Comparison of ENCODE assay signal across 39 mouse cellular contexts in the genomic region with DNA sequence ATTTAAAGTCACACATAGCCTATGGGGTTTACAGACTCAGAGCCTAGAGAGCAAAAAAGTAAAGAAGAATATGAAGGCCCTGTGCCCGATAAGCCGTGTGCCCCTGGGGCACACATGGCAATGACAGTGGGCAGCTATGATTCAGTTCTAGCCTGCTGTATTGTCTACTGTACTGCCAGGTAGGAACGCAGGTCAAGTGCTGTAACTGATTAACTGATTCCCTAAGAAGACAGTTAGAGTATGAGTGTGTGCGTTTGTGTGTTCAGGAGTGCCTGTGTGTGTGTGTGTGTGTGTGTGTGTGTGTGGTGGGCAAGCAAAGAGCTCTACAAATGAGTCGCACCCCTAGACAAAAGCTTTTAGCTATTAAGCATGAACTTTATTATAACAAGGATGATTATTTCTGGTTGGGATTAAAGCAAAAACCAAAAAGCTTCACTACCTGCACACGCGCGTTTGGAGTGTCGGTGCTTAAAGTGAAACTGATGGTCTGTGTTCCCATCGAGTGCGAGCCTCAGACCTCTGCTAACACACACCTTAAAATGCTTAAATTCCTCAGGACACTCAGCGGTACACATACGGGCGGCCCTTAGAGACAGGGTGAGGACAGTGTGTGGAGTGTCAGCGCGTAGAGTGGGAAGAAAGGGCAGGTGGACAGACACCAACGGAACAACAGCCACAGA. TPM values are rescaled to one million over a fixed set of nuclear protein-coding genes. Genes with fewer than 3 reads are reported as not detected.
DNase-seq lines count a peak whose midpoint lies in the region; ATAC-seq lines count a peak whose summit lies in the region.
"Had no signal": no experiment of that assay in that cellular context is flagged by ENCODE, and none has a peak within 500 bp of the region (broad histone marks: within the 10 kb centered on the region; RNA-seq: fewer than 3 reads in every experiment).

No protein-coding gene starts in this region.

- DNase-seq in liver, embryonic 11.5 days (ENCODE audit: low spot score): no peak
- DNase-seq in lung, postnatal 4 days: peak; percentile 8 to 49
- DNase-seq in cerebellum, adult 9-10 months: no peak
- DNase-seq in left cerebral cortex, postnatal 25 days (ENCODE audit: low spot score in 2 of 2): no peak
- DNase-seq: adrenal gland, adult 8-10 months; cerebellum, adult 11 months; cerebellum, adult 9-11 months; embryo, embryonic 11 days; gastrocnemius, adult 2 months; heart, adult 2 months; heart, postnatal 4 days; kidney, adult 11 months; layer of hippocampus, postnatal 36 days; retina, postnatal 1 day; right cerebral cortex, postnatal 14 days had no signal

- H3K27me3 ChIP-seq in liver, embryonic 12.5 days (replicated peaks): 0 out of 2 replicates have a peak, but pooled peaks cover 4% of the 10 kb centered on the region
- no peaks in the 10 kb centered on the region for H3K27me3 ChIP-seq in liver, embryonic 11.5 days (replicated peaks; ENCODE audit: control insufficient read depth, insufficient read depth, low read length)
- no peaks in the 10 kb centered on the region for H3K27me3 ChIP-seq in liver, embryonic 16.5 days (ENCODE audit: control insufficient read depth, insufficient read depth, low read depth, low read length)
- H3K27me3 ChIP-seq in lung, embryonic 15.5 days: no peaks in the 10 kb centered on the region
- H3K27me3 ChIP-seq: CH12.LX; embryonic facial prominence, embryonic 12.5 days; heart, embryonic 12.5 days; hindbrain, embryonic 13.5 days; kidney, embryonic 15.5 days; midbrain, embryonic 13.5 days; neural tube, embryonic 15.5 days; stomach, embryonic 15.5 days had no signal

- no peak overlapping the region for H3K9ac ChIP-seq in liver, embryonic 12.5 days
- H3K9ac ChIP-seq in liver, embryonic 11.5 days (ENCODE audit: low read depth, low read length): no peak overlapping the region
- no peak overlapping the region for H3K9ac ChIP-seq in liver, embryonic 16.5 days (ENCODE audit: low read depth, low read length)
- H3K9ac ChIP-seq in lung, embryonic 15.5 days: no peak overlapping the region
- H3K9ac ChIP-seq: embryonic facial prominence, embryonic 12.5 days; heart, embryonic 12.5 days; hindbrain, embryonic 13.5 days; kidney, embryonic 15.5 days; liver, embryonic 14.5 days; midbrain, embryonic 13.5 days; neural tube, embryonic 15.5 days; stomach, embryonic 15.5 days had no signal

- H3K4me2 ChIP-seq in liver, embryonic 12.5 days: no peak overlapping the region
- no peak overlapping the region for H3K4me2 ChIP-seq in liver, embryonic 11.5 days
- no peak overlapping the region for H3K4me2 ChIP-seq in liver, embryonic 16.5 days (ENCODE audit: low read depth, low read length)
- peak overlapping the region; percentile 42 for H3K4me2 ChIP-seq in lung, embryonic 15.5 days
- H3K4me2 ChIP-seq: embryonic facial prominence, embryonic 12.5 days; heart, embryonic 12.5 days; hindbrain, embryonic 13.5 days; kidney, embryonic 15.5 days; midbrain, embryonic 13.5 days; neural tube, embryonic 15.5 days; stomach, embryonic 15.5 days had no signal

- no peak for ATAC-seq in liver, embryonic 12.5 days
- no peak for ATAC-seq in liver, embryonic 11.5 days (replicated peaks; ENCODE audit: low FRiP score)
- ATAC-seq in liver, embryonic 16.5 days (ENCODE audit: low read depth): peak; percentile 39; the same call in 1 of the 2 replicates
- ATAC-seq in lung, embryonic 15.5 days (ENCODE audit: borderline replicate concordance, extremely low read depth, low FRiP score, low TSS enrichment): 0 out of 2 replicates have a peak, but pooled peaks have one; percentile 53
- ATAC-seq in megakaryocyte-erythroid progenitor cell, adult 5-6 weeks (replicated peaks; ENCODE audit: low FRiP score, low TSS enrichment, poor library complexity, severe bottlenecking): no peak
- ATAC-seq: forebrain, embryonic 14.5 days; midbrain, embryonic 13.5 days had no signal

- H3K36me3 ChIP-seq in liver, embryonic 12.5 days: peaks cover 30% of the 10 kb centered on the region
- H3K36me3 ChIP-seq in liver, embryonic 11.5 days (ENCODE audit: control insufficient read depth, insufficient read depth, low read length): peaks cover 2% of the 10 kb centered on the region; the same call in 1 of the 2 replicates
- H3K36me3 ChIP-seq in liver, embryonic 16.5 days (ENCODE audit: control insufficient read depth, insufficient read depth): no peaks in the 10 kb centered on the region
- no peaks in the 10 kb centered on the region for H3K36me3 ChIP-seq in lung, embryonic 15.5 days
- H3K36me3 ChIP-seq: embryonic facial prominence, embryonic 12.5 days; heart, embryonic 12.5 days; hindbrain, embryonic 13.5 days; midbrain, embryonic 13.5 days; neural tube, embryonic 15.5 days; stomach, embryonic 15.5 days had no signal

- H3K4me3 ChIP-seq in liver, embryonic 12.5 days: no peak overlapping the region
- H3K4me3 ChIP-seq in liver, embryonic 11.5 days (ENCODE audit: low read depth, low read length): no peak overlapping the region
- H3K4me3 ChIP-seq in liver, embryonic 16.5 days (ENCODE audit: low read depth, low read length): no peak overlapping the region
- no peak overlapping the region; the same call in 1 of the 2 replicates for H3K4me3 ChIP-seq in lung, embryonic 15.5 days
- H3K4me3 ChIP-seq: embryonic facial prominence, embryonic 12.5 days; gastrocnemius, adult 2 months; heart, adult 2 months; heart, embryonic 12.5 days; hindbrain, embryonic 13.5 days; kidney, embryonic 15.5 days; megakaryocyte, embryonic 14.5 days; midbrain, embryonic 13.5 days; neural tube, embryonic 15.5 days; stomach, embryonic 15.5 days had no signal

- peak overlapping the region; percentile 53; the same call in 1 of the 2 replicates for H3K27ac ChIP-seq in liver, embryonic 12.5 days
- no peak overlapping the region for H3K27ac ChIP-seq in liver, embryonic 11.5 days (ENCODE audit: low read depth, low read length)
- H3K27ac ChIP-seq in liver, embryonic 16.5 days (ENCODE audit: low read length): peak overlapping the region; percentile 25
- peak overlapping the region; percentile 63 for H3K27ac ChIP-seq in lung, embryonic 15.5 days
- H3K27ac ChIP-seq: embryonic facial prominence, embryonic 12.5 days; gastrocnemius, adult 2 months; heart, adult 2 months; hindbrain, embryonic 13.5 days; kidney, embryonic 15.5 days; liver, embryonic 14.5 days; midbrain, embryonic 13.5 days; neural tube, embryonic 15.5 days; stomach, embryonic 15.5 days had no signal

- 86% methylated on average over 17 of the region's 17 CpGs for WGBS in liver, embryonic 12.5 days (ENCODE audit: insufficient replicate concordance)
- WGBS in liver, embryonic 11.5 days: 92% methylated on average over 17 of the region's 17 CpGs
- WGBS in liver, embryonic 16.5 days (ENCODE audit: insufficient replicate concordance): 85% methylated on average over 17 of the region's 17 CpGs
- WGBS in lung, embryonic 15.5 days: 52% methylated on average over 17 of the region's 17 CpGs

- H3K4me1 ChIP-seq in liver, embryonic 12.5 days: peaks cover 47% of the 10 kb centered on the region
- H3K4me1 ChIP-seq in liver, embryonic 11.5 days (replicated peaks; ENCODE audit: control insufficient read depth, insufficient read depth, low read length): peaks cover 26% of the 10 kb centered on the region
- H3K4me1 ChIP-seq in liver, embryonic 16.5 days (ENCODE audit: control insufficient read depth, low read depth, low read length): peaks cover 34% of the 10 kb centered on the region
- H3K4me1 ChIP-seq in lung, embryonic 15.5 days: peaks cover 4% of the 10 kb centered on the region; the same call in 1 of the 2 replicates
- H3K4me1 ChIP-seq: midbrain, embryonic 13.5 days; neural tube, embryonic 15.5 days; stomach, embryonic 15.5 days had no signal

- H3K9me3 ChIP-seq in liver, embryonic 12.5 days (replicated peaks): no peaks in the 10 kb centered on the region
- H3K9me3 ChIP-seq in liver, embryonic 11.5 days (ENCODE audit: control insufficient read depth, low read length): no peaks in the 10 kb centered on the region
- H3K9me3 ChIP-seq in liver, embryonic 16.5 days (replicated peaks; ENCODE audit: control insufficient read depth, low read length): no peaks in the 10 kb centered on the region
- H3K9me3 ChIP-seq in lung, embryonic 15.5 days: no peaks in the 10 kb centered on the region
- H3K9me3 ChIP-seq: embryonic facial prominence, embryonic 12.5 days; heart, embryonic 12.5 days; hindbrain, embryonic 13.5 days; kidney, embryonic 15.5 days; megakaryocyte, embryonic 14.5 days; midbrain, embryonic 13.5 days; neural tube, embryonic 15.5 days; stomach, embryonic 15.5 days had no signal

- intact Hi-C loops in left cerebral cortex, postnatal 25 days (cut with DNase I): loop anchor here (5.0 kb wide), 1 partner anchor 70 kb away; no protein-coding TSS in a partner anchor

RNA-seq across cellular contexts. Expression of a gene that starts 23.3 kb away (rescaled TPM):
- not detected in 2 replicates for polyA plus RNA-seq in liver, embryonic 12.5 days (2016; fragmentation: Nextera tagmentation; extraction: Ambion mirVana)
- not detected in 2 replicates for polyA plus RNA-seq in liver, embryonic 11.5 days (2014; fragmentation: Nextera tagmentation; extraction: Ambion mirVana)
- not detected in 2 replicates for polyA plus RNA-seq in liver, embryonic 16.5 days (2015; fragmentation: Nextera tagmentation; extraction: Ambion mirVana)
- polyA plus RNA-seq in lung, embryonic 15.5 days (2015; fragmentation: Nextera tagmentation; extraction: Ambion mirVana): not detected in 2 replicates
- total RNA-seq in megakaryocyte-erythroid progenitor cell, adult 5-6 weeks (2014; fragmentation: Nextera tagmentation): not detected in 2 replicates
- total RNA-seq in megakaryocyte-erythroid progenitor cell, adult 5-6 weeks (2017): not detected in 2 replicates
- total RNA-seq in left cerebral cortex, postnatal 25 days (2021): not detected
- total RNA-seq: CH12.LX; ES-E14; gastrocnemius, adult 2 months; gastrocnemius, postnatal 4 days; heart, adult 2 months; heart, postnatal 4 days; layer of hippocampus, postnatal 36 days; left cerebral cortex, postnatal 10 days had no signal
- polyA plus RNA-seq: embryonic facial prominence, embryonic 12.5 days; forebrain, embryonic 14.5 days; frontal cortex, adult 2 months; heart, adult 2 months; heart, embryonic 12.5 days; heart, postnatal 0 days; hindbrain, embryonic 13.5 days; large intestine, adult 2 months; limb, embryonic 11.5 days; liver, embryonic 14.5 days; midbrain, embryonic 13.5 days; neural tube, embryonic 15.5 days; small intestine, adult 2 months; stomach, embryonic 15.5 days; urinary bladder, adult 2 months had no signal

RNA-seq across cellular contexts. Expression of a gene that starts 34.3 kb away (rescaled TPM):
- polyA plus RNA-seq in liver, embryonic 12.5 days (2016; fragmentation: Nextera tagmentation; extraction: Ambion mirVana): 0.06 and 0.08 TPM in 2 replicates
- polyA plus RNA-seq in liver, embryonic 11.5 days (2014; fragmentation: Nextera tagmentation; extraction: Ambion mirVana): 0.10 TPM in 1 of 2 replicates, not detected in the other
- polyA plus RNA-seq in liver, embryonic 16.5 days (2015; fragmentation: Nextera tagmentation; extraction: Ambion mirVana): 0.04 TPM in 1 of 2 replicates, not detected in the other
- 0.06 and 0.09 TPM in 2 replicates for polyA plus RNA-seq in lung, embryonic 15.5 days (2015; fragmentation: Nextera tagmentation; extraction: Ambion mirVana)
- not detected in 2 replicates for total RNA-seq in megakaryocyte-erythroid progenitor cell, adult 5-6 weeks (2014; fragmentation: Nextera tagmentation)
- total RNA-seq in megakaryocyte-erythroid progenitor cell, adult 5-6 weeks (2017): not detected in 2 replicates
- not detected for total RNA-seq in left cerebral cortex, postnatal 25 days (2021)
- total RNA-seq: CH12.LX; ES-E14; gastrocnemius, adult 2 months; gastrocnemius, postnatal 4 days; heart, adult 2 months; heart, postnatal 4 days; layer of hippocampus, postnatal 36 days had no signal
- polyA plus RNA-seq: forebrain, embryonic 14.5 days; heart, adult 2 months; heart, embryonic 12.5 days; limb, embryonic 11.5 days; urinary bladder, adult 2 months had no signal

RNA-seq across cellular contexts. Expression of a gene that starts 34.7 kb away (rescaled TPM):
- not detected in 2 replicates for polyA plus RNA-seq in liver, embryonic 12.5 days (2016; fragmentation: Nextera tagmentation; extraction: Ambion mirVana)
- polyA plus RNA-seq in liver, embryonic 11.5 days (2014; fragmentation: Nextera tagmentation; extraction: Ambion mirVana): not detected in 2 replicates
- not detected in 2 replicates for polyA plus RNA-seq in liver, embryonic 16.5 days (2015; fragmentation: Nextera tagmentation; extraction: Ambion mirVana)
- polyA plus RNA-seq in lung, embryonic 15.5 days (2015; fragmentation: Nextera tagmentation; extraction: Ambion mirVana): not detected in 2 replicates
- total RNA-seq in megakaryocyte-erythroid progenitor cell, adult 5-6 weeks (2014; fragmentation: Nextera tagmentation): not detected in 2 replicates
- total RNA-seq in megakaryocyte-erythroid progenitor cell, adult 5-6 weeks (2017): not detected in 2 replicates
- total RNA-seq in left cerebral cortex, postnatal 25 days (2021): under 1 TPM; 0.27 to 0.30 TPM
- total RNA-seq: CH12.LX had no signal
- polyA plus RNA-seq: embryonic facial prominence, embryonic 12.5 days; forebrain, embryonic 14.5 days; frontal cortex, adult 2 months; heart, adult 2 months; heart, embryonic 12.5 days; heart, postnatal 0 days; hindbrain, embryonic 13.5 days; kidney, embryonic 15.5 days; large intestine, adult 2 months; limb, embryonic 11.5 days; midbrain, embryonic 13.5 days; neural tube, embryonic 15.5 days; small intestine, adult 2 months; stomach, embryonic 15.5 days; urinary bladder, adult 2 months had no signal

RNA-seq across cellular contexts. Expression of a gene that starts 34.7 kb away (rescaled TPM):
- polyA plus RNA-seq in liver, embryonic 12.5 days (2016; fragmentation: Nextera tagmentation; extraction: Ambion mirVana): not detected in 2 replicates
- not detected in 2 replicates for polyA plus RNA-seq in liver, embryonic 11.5 days (2014; fragmentation: Nextera tagmentation; extraction: Ambion mirVana)
- polyA plus RNA-seq in liver, embryonic 16.5 days (2015; fragmentation: Nextera tagmentation; extraction: Ambion mirVana): 0.08 and 0.13 TPM in 2 replicates
- polyA plus RNA-seq in lung, embryonic 15.5 days (2015; fragmentation: Nextera tagmentation; extraction: Ambion mirVana): 0.10 TPM in 1 of 2 replicates, not detected in the other
- total RNA-seq in megakaryocyte-erythroid progenitor cell, adult 5-6 weeks (2014; fragmentation: Nextera tagmentation): not detected in 2 replicates
- not detected in 2 replicates for total RNA-seq in megakaryocyte-erythroid progenitor cell, adult 5-6 weeks (2017)
- total RNA-seq in left cerebral cortex, postnatal 25 days (2021): not detected
- total RNA-seq: CH12.LX; gastrocnemius, adult 2 months; gastrocnemius, postnatal 4 days; heart, postnatal 4 days; layer of hippocampus, postnatal 36 days; left cerebral cortex, postnatal 10 days had no signal
- polyA plus RNA-seq: forebrain, embryonic 14.5 days; frontal cortex, adult 2 months; heart, adult 2 months; heart, embryonic 12.5 days; heart, postnatal 0 days; large intestine, adult 2 months; limb, embryonic 11.5 days; midbrain, embryonic 13.5 days; small intestine, adult 2 months; urinary bladder, adult 2 months had no signal

RNA-seq across cellular contexts. Expression of a gene that starts 37.2 kb away (rescaled TPM):
- 56.5 and 59.7 TPM in 2 replicates for polyA plus RNA-seq in liver, embryonic 12.5 days (2016; fragmentation: Nextera tagmentation; extraction: Ambion mirVana)
- 51.2 and 55.4 TPM in 2 replicates for polyA plus RNA-seq in liver, embryonic 11.5 days (2014; fragmentation: Nextera tagmentation; extraction: Ambion mirVana)
- polyA plus RNA-seq in liver, embryonic 16.5 days (2015; fragmentation: Nextera tagmentation; extraction: Ambion mirVana): 37.1 and 40.0 TPM in 2 replicates
- 20.3 and 26.0 TPM in 2 replicates for polyA plus RNA-seq in lung, embryonic 15.5 days (2015; fragmentation: Nextera tagmentation; extraction: Ambion mirVana)
- 67.0 and 82.9 TPM in 2 replicates for total RNA-seq in megakaryocyte-erythroid progenitor cell, adult 5-6 weeks (2014; fragmentation: Nextera tagmentation)
- total RNA-seq in megakaryocyte-erythroid progenitor cell, adult 5-6 weeks (2017): 29.2 and 32.5 TPM in 2 replicates
- 10 to 100 TPM; 54.1 to 63.5 TPM for total RNA-seq in left cerebral cortex, postnatal 25 days (2021)

Comparison
In these comparisons a context has a peak if more than half of its experiments do, and no peak if none do; other contexts are left out.
1. ATAC-seq: peak in liver, embryonic 16.5 days (single experiment) and lung, embryonic 15.5 days (single experiment); none in liver, embryonic 12.5 days (single experiment), liver, embryonic 11.5 days (single experiment) and megakaryocyte-erythroid progenitor cell, adult 5-6 weeks (single experiment).
2. DNase-seq: peak in lung, postnatal 4 days (2 of 2); none in liver, embryonic 11.5 days (single experiment), cerebellum, adult 9-10 months (single experiment) and left cerebral cortex, postnatal 25 days (0 of 2).